Mouse (Mus musculus): Measurements from ENCODE around the gene Sipa1l1. TPM values are rescaled to one million over a fixed set of nuclear protein-coding genes. Genes with fewer than 3 reads are reported as not detected.
A peak's percentile ranks its signal among the peaks of the same experiment; 100 is the strongest.

Sipa1l1 gene
- polyA plus RNA-seq, 1 experiment from 2014 or later, result 32.8 TPM

DNA sequence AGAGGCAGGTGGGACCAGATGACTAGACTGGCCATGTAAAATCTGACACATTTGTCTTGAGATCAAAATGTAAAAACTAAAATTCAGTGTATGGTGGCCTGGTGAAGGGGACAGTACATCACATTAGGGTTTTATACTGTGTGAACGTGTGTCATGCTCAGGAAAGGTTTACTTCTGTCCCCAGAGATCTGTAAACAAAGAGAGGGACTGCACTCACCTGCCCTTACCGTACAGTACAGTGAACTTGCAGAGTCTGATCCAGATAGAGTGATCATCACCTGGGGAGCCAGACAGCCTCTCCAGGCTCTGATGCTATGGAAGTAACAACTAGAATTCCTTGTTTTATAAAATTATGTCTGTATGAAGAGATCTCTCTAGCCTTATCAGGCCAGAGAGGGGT is 184.5 kb downstream of the Sipa1l1 start:
- Histone ChIP-seq H3K9me3 (replicated peaks; ENCODE audit: control insufficient read depth, low read length) (no peaks in the 10 kb centered on the region), H3K27ac (ENCODE audit: low read length) (no peak overlapping the region), H3K4me3 (replicated peaks; ENCODE audit: low read length) (no peak overlapping the region), H3K4me1 (ENCODE audit: control insufficient read depth, insufficient read depth, low read length) (peaks cover 6% of the 10 kb centered on the region; the same call in 1 of the 2 replicates), H3K36me3 (ENCODE audit: control insufficient read depth, insufficient read depth, low read length) (0 out of 2 replicates have a peak, but pooled peaks cover under 1% of the 10 kb centered on the region), H3K9ac (ENCODE audit: low read length) (no peak overlapping the region), H3K27me3 (ENCODE audit: control insufficient read depth, insufficient read depth, low read length) (no peaks in the 10 kb centered on the region), H3K4me2 (ENCODE audit: low read depth, low read length) (no peak overlapping the region)
- no peak for ATAC-seq (ENCODE audit: insufficient read depth, low FRiP score)
- 54% methylated on average over 2 of the region's 2 CpGs for WGBS

DNA sequence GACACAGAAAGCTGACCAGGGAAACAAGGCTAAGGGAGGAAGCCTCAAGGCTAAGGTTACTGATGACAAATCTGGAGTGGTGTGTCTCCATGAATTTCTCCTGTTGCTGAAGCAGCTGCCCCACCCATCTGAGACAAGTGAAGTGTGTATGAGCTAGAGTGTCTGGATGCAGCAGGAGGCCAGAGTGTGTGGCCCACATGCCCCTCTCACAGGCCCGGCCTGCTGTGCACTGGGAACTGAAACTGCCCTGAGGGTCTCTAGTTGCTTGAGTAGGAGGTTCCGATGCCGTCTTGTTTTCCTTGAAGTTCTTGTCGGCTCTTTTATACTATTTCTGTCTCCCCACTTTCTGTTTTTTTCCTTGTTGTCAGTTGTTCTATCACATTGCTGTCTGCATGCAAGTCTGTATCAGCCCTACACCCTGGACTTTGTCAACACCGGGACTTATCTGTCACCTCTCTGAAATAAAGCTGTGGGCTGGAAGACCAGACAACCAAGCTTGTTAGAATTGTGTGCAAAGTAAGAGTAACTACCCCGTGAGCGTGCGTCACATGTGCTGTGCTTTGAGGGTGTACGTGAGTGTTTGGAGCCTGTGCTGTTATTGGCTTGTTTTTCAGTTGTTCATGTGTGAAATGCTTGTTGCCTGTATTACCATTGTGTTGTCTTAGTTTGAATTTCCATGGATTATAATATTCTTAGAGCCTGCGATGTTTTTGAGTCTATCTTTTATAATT is 186.5 kb downstream of the Sipa1l1 start:
- H3K4me1 ChIP-seq (ENCODE audit: control insufficient read depth, insufficient read depth, low read length), result peaks cover 6% of the 10 kb centered on the region; the same call in 1 of the 2 replicates
- H3K27me3 ChIP-seq (ENCODE audit: control insufficient read depth, insufficient read depth, low read length), result no peaks in the 10 kb centered on the region
- H3K9me3 ChIP-seq (replicated peaks; ENCODE audit: control insufficient read depth, low read length), result no peaks in the 10 kb centered on the region
- H3K4me3 ChIP-seq (replicated peaks; ENCODE audit: low read length), result no peak overlapping the region
- H3K27ac ChIP-seq (ENCODE audit: low read length), result no peak overlapping the region
- H3K9ac ChIP-seq (ENCODE audit: low read length), result no peak overlapping the region
- H3K36me3 ChIP-seq (ENCODE audit: control insufficient read depth, insufficient read depth, low read length), result 0 out of 2 replicates have a peak, but pooled peaks cover 3% of the 10 kb centered on the region
- H3K4me2 ChIP-seq (ENCODE audit: low read depth, low read length), result no peak overlapping the region
- no peak for ATAC-seq (ENCODE audit: insufficient read depth, low FRiP score)
- 76% methylated on average over 10 of the region's 10 CpGs for WGBS

- Histone ChIP-seq H3K27ac (ENCODE audit: low read length) (no peak overlapping the region), H3K36me3 (ENCODE audit: control insufficient read depth, insufficient read depth, low read length) (0 out of 2 replicates have a peak, but pooled peaks cover 3% of the 10 kb centered on the region), H3K4me2 (ENCODE audit: low read depth, low read length) (no peak overlapping the region), H3K9me3 (replicated peaks; ENCODE audit: control insufficient read depth, low read length) (no peaks in the 10 kb centered on the region), H3K9ac (ENCODE audit: low read length) (no peak overlapping the region), H3K4me3 (replicated peaks; ENCODE audit: low read length) (no peak overlapping the region), H3K4me1 (ENCODE audit: control insufficient read depth, insufficient read depth, low read length) (no peaks in the 10 kb centered on the region), H3K27me3 (ENCODE audit: control insufficient read depth, insufficient read depth, low read length) (no peaks in the 10 kb centered on the region)
- WGBS, result 53% methylated on average over 2 of the region's 2 CpGs
- no peak for ATAC-seq (ENCODE audit: insufficient read depth, low FRiP score)
Measured at GRCm38 (mm10) chr12:82356476-82356875, 187.4 kb downstream of the Sipa1l1 start.

- WGBS, result 86% methylated on average over 5 of the region's 5 CpGs
- no peak overlapping the region for H3K27ac ChIP-seq (ENCODE audit: low read length)
- no peak for ATAC-seq (ENCODE audit: insufficient read depth, low FRiP score)
- H3K4me2 ChIP-seq (ENCODE audit: low read depth, low read length), result no peak overlapping the region
- no peaks in the 10 kb centered on the region for H3K27me3 ChIP-seq (ENCODE audit: control insufficient read depth, insufficient read depth, low read length)
- no peak overlapping the region for H3K4me3 ChIP-seq (replicated peaks; ENCODE audit: low read length)
- H3K9me3 ChIP-seq (replicated peaks; ENCODE audit: control insufficient read depth, low read length), result no peaks in the 10 kb centered on the region
- no peaks in the 10 kb centered on the region for H3K4me1 ChIP-seq (ENCODE audit: control insufficient read depth, insufficient read depth, low read length)
- H3K36me3 ChIP-seq (ENCODE audit: control insufficient read depth, insufficient read depth, low read length), result 0 out of 2 replicates have a peak, but pooled peaks cover 3% of the 10 kb centered on the region
- H3K9ac ChIP-seq (ENCODE audit: low read length), result no peak overlapping the region
Measured at GRCm38 (mm10) chr12:82357431-82357830, 188.3 kb downstream of the Sipa1l1 start.

DNA sequence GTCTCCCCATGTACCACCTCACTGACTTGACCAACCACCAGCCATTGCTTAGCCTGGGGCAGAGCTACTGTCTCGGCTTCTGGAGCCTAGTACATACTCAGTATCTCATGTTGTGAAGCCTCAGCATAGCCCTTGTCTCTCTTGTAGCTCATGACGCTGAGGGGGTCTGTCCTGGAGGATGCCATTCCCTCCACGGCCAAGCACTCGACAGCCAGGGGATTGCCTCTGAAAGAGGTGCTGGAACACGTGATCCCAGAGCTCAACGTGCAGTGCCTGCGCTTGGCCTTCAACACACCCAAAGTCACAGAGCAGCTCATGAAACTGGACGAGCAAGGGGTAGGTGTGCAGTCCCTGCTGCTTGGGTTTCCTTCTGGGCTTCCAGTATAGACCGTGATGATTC is 193.7 kb downstream of the Sipa1l1 start:
- 91% methylated on average over 9 of the region's 9 CpGs for WGBS
- Histone ChIP-seq H3K27ac (ENCODE audit: low read length) (no peak overlapping the region), H3K4me3 (replicated peaks; ENCODE audit: low read length) (no peak overlapping the region), H3K27me3 (ENCODE audit: control insufficient read depth, insufficient read depth, low read length) (no peaks in the 10 kb centered on the region), H3K4me1 (ENCODE audit: control insufficient read depth, insufficient read depth, low read length) (peaks cover 2% of the 10 kb centered on the region; the same call in 1 of the 2 replicates), H3K36me3 (ENCODE audit: control insufficient read depth, insufficient read depth, low read length) (0 out of 2 replicates have a peak, but pooled peaks cover 3% of the 10 kb centered on the region), H3K9me3 (replicated peaks; ENCODE audit: control insufficient read depth, low read length) (no peaks in the 10 kb centered on the region), H3K9ac (ENCODE audit: low read length) (no peak overlapping the region), H3K4me2 (ENCODE audit: low read depth, low read length) (no peak overlapping the region)
- no peak for ATAC-seq (ENCODE audit: insufficient read depth, low FRiP score)

- 72% methylated on average over 7 of the region's 7 CpGs for WGBS
- peak; percentile 71; the same call in 1 of the 2 replicates for ATAC-seq (ENCODE audit: insufficient read depth, low FRiP score)
- H3K4me3 ChIP-seq (replicated peaks; ENCODE audit: low read length), result no peak overlapping the region
- no peaks in the 10 kb centered on the region for H3K36me3 ChIP-seq (ENCODE audit: control insufficient read depth, insufficient read depth, low read length)
- H3K27ac ChIP-seq (ENCODE audit: low read length), result no peak overlapping the region
- no peaks in the 10 kb centered on the region for H3K27me3 ChIP-seq (ENCODE audit: control insufficient read depth, insufficient read depth, low read length)
- no peak overlapping the region for H3K9ac ChIP-seq (ENCODE audit: low read length)
- no peaks in the 10 kb centered on the region for H3K9me3 ChIP-seq (replicated peaks; ENCODE audit: control insufficient read depth, low read length)
- H3K4me2 ChIP-seq (ENCODE audit: low read depth, low read length), result no peak overlapping the region
- H3K4me1 ChIP-seq (ENCODE audit: control insufficient read depth, insufficient read depth, low read length), result peaks cover 2% of the 10 kb centered on the region; the same call in 1 of the 2 replicates
Measured at GRCm38 (mm10) chr12:82364186-82364585, 195.1 kb downstream of the Sipa1l1 start.

- H3K9ac ChIP-seq (ENCODE audit: low read length), result no peak overlapping the region
- no peak for ATAC-seq (ENCODE audit: insufficient read depth, low FRiP score)
- H3K4me2 ChIP-seq (ENCODE audit: low read depth, low read length), result no peak overlapping the region
- no peak overlapping the region for H3K4me3 ChIP-seq (replicated peaks; ENCODE audit: low read length)
- H3K27me3 ChIP-seq (ENCODE audit: control insufficient read depth, insufficient read depth, low read length), result no peaks in the 10 kb centered on the region
- H3K9me3 ChIP-seq (replicated peaks; ENCODE audit: control insufficient read depth, low read length), result no peaks in the 10 kb centered on the region
- no peak overlapping the region for H3K27ac ChIP-seq (ENCODE audit: low read length)
- H3K36me3 ChIP-seq (ENCODE audit: control insufficient read depth, insufficient read depth, low read length), result no peaks in the 10 kb centered on the region
- peaks cover 2% of the 10 kb centered on the region; the same call in 1 of the 2 replicates for H3K4me1 ChIP-seq (ENCODE audit: control insufficient read depth, insufficient read depth, low read length)
- 52% methylated on average over 5 of the region's 5 CpGs for WGBS
Measured at GRCm38 (mm10) chr12:82365276-82365875, 196.3 kb downstream of the Sipa1l1 start.

- no peaks in the 10 kb centered on the region for H3K27me3 ChIP-seq (ENCODE audit: control insufficient read depth, insufficient read depth, low read length)
- 83% methylated on average over 6 of the region's 6 CpGs for WGBS
- H3K9ac ChIP-seq (ENCODE audit: low read length), result no peak overlapping the region
- no peak overlapping the region for H3K4me3 ChIP-seq (replicated peaks; ENCODE audit: low read length)
- ATAC-seq (ENCODE audit: insufficient read depth, low FRiP score), result no peak
- peaks cover 2% of the 10 kb centered on the region; the same call in 1 of the 2 replicates for H3K4me1 ChIP-seq (ENCODE audit: control insufficient read depth, insufficient read depth, low read length)
- H3K4me2 ChIP-seq (ENCODE audit: low read depth, low read length), result no peak overlapping the region
- 0 out of 2 replicates have a peak overlapping the region, but pooled peaks have one; percentile 7 for H3K27ac ChIP-seq (ENCODE audit: low read length)
- H3K36me3 ChIP-seq (ENCODE audit: control insufficient read depth, insufficient read depth, low read length), result no peaks in the 10 kb centered on the region
- H3K9me3 ChIP-seq (replicated peaks; ENCODE audit: control insufficient read depth, low read length), result no peaks in the 10 kb centered on the region
Measured at GRCm38 (mm10) chr12:82366754-82367153, 197.6 kb downstream of the Sipa1l1 start.

GRCm38 (mm10) chr12:82367345-82367744 is 198.2 kb downstream of the Sipa1l1 start:
- no peak for ATAC-seq (ENCODE audit: insufficient read depth, low FRiP score)
- H3K9me3 ChIP-seq (replicated peaks; ENCODE audit: control insufficient read depth, low read length), result no peaks in the 10 kb centered on the region
- no peaks in the 10 kb centered on the region for H3K36me3 ChIP-seq (ENCODE audit: control insufficient read depth, insufficient read depth, low read length)
- no peak overlapping the region for H3K4me2 ChIP-seq (ENCODE audit: low read depth, low read length)
- no peaks in the 10 kb centered on the region for H3K27me3 ChIP-seq (ENCODE audit: control insufficient read depth, insufficient read depth, low read length)
- H3K9ac ChIP-seq (ENCODE audit: low read length), result no peak overlapping the region
- WGBS, result 78% methylated on average over 2 of the region's 2 CpGs
- no peak overlapping the region for H3K27ac ChIP-seq (ENCODE audit: low read length)
- peaks cover 2% of the 10 kb centered on the region; the same call in 1 of the 2 replicates for H3K4me1 ChIP-seq (ENCODE audit: control insufficient read depth, insufficient read depth, low read length)
- no peak overlapping the region for H3K4me3 ChIP-seq (replicated peaks; ENCODE audit: low read length)

Data from stomach, embryonic 16.5 days (tissue).